Mouse (Mus musculus) MEL-GATA-1-ER (cell line): ENCODE data around the gene Kcnk3.
A peak's percentile ranks its signal among the peaks of the same experiment; 100 is the strongest.

ENCODE experiments used
- DNase-seq: peaks from one replicate; pipeline ENCODE4 v3.0.0-alpha.2; 2012; ENCODE audit warnings: low read depth; ENCODE audit errors: extremely low read depth

Gene Kcnk3

GRCm38 (mm10) chr5:30636994-30637393 lies 49.0 kb downstream of the Kcnk3 start:
- DNase-seq: peak; percentile 28

DNA sequence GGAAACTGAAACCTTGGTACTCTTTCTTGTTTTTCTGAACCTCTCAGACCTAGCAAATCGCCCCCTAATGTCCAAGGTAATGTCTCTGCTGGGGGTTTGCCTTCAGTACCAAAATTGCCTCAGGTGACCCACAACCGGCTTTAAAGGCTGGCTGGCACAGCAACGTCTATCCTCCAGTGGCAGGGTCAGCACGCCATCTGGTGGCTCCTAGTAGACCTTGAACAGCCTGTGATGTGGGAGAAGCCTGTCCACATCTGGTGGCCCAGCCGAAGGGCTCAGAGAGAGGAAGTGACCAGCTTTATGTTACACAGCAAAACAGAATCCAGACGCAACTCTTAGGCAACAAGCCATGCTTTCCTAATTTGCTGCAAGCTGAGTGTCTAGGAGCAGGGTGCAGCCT lies 50.1 kb downstream of the Kcnk3 start:
- DNase-seq: peak; percentile 66

DNA sequence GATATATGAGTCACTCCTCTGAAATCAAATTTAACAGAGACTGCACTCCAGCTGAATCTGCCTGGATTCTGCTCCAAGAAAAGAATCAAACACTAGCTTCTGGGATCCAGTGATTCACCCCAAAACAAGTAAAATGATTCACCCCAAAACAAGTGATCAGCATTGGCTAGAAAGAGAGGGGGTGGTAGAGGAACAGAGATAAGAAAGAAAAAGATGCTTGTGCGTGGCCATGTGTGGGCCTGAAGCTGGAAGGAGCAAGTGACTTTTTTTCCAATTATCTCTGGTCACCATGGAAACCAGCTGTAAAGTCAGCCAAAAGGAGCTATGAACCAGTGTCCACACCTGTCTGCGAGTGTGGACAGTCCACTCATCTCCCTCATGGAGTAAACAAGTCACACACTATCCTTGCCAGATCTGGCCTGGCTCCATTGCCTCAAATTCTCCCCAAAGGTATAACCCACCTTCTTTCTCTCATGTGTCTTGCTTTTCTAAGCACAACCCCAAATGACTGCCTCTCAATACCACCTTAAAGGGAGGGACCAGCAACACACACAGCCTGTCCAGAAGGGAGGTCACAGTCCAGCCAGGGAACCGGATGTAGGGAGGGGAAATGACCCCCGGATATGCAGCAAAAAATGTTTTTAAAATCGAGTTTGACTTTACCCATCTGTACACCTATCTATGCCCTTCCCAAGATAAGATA lies 55.7 kb downstream of the Kcnk3 start:
- DNase-seq: no peak

DNA sequence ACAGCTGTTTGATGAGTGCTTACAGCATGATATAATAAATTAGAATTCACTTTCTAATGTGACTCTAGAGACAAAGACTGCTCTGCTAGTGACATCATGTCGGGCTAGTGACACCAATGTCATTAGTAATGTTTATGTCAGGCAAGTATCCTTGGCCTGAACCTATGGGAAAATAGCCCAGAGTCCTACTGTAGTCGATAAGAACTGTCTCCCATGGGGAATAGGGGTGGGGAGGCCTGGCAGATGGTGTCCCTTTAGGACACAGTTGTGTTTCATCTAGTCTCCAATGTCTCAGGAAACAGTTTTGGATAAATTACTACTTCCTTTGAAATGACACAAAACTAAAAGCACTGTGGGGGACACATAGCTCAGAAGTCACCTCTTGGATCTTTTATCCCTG lies 58.1 kb downstream of the Kcnk3 start:
- no peak for DNase-seq

- DNase-seq: peak; percentile 14
These were observed 59.4 kb downstream of the Kcnk3 start for GRCm38 (mm10) chr5:30647396-30647795.

GRCm38 (mm10) chr5:30647815-30648560 lies 60.0 kb downstream of the Kcnk3 start, which contains the start of gene Slc35f6:
Slc35f6 (plus strand) TSS chr5:30647933.
- peak; percentile 62 for DNase-seq

DNA sequence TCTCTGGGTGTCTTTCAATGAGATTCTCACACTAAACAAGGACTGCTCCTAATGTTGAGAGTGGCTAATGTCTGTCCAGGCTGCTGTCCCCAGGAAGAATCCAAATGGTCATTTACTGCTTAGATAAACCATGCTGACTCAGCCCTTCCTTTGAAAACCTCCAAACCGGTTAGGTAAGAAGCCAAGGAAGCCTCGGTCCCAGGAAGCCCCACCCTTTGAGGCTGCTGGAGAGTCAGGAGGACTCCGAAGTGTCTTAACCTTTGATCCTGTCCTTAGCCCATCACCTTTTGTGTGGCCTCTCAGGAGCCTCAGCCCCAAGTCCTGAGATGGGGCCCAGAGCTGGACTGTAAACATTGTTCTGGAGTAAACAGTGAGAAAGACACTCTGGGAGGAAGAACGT lies 61.6 kb downstream of the Kcnk3 start:
- DNase-seq: no peak

- peak; percentile 58 for DNase-seq
These were observed 62.8 kb downstream of the Kcnk3 start for GRCm38 (mm10) chr5:30650756-30651155.

DNA sequence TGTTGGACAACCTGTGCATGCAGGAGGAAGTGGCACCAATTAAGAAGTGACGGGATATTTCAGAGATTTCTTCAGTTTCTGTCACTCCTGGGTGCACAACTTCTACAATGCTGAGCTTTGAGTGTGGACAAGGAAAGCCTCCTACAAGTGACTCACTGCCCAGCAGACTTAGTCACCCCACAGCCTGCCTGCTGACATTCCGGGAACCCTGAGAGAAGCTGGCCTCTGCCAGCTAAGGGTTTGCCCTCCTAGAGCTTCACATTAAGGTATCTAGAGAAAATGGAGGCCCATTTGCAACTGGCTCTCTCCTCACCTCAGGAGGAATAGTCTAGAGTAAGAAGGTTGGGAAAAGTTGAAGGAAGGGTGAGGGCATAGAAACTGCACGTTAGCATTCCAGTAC lies 63.6 kb downstream of the Kcnk3 start:
- DNase-seq: no peak

DNA sequence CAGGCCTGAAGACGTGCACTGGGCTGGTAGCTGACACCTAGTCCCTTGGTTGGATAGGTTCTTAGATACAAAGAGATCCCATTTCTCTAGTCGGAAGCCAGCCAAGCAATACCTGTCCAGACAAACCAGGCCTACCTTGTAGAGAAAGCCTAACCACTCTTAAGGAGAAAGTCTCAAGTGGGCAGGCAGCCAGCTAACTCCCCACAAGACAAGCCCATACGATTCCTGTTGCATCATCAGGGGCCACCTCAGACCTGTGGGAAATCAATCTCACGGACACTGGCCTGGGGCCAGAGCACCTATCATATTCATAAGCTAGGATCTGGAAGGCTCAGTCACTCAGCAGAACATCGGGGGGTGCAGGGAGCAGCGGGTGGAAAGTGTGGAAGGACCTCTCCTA lies 65.3 kb downstream of the Kcnk3 start:
- no peak for DNase-seq

DNA sequence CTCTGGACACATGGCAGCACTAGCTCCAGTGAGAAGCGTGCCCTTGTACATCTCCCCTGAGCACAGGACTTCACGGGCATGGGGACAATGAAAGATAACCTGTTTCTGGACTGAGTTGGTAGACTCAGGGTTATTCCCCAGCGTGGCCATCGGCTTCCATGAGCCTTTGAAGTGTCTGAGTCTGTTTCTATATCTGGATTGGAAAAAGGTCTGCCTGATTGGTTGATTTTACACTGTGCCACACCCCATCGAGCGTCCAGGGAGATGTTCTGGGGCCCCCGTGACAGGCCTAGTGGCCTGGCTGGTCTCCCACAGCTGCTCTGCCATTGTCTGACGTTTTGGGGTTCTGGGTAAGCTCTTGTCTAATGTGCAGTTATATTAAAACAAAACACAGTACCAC lies 67.1 kb downstream of the Kcnk3 start:
- no peak for DNase-seq

- no peak for DNase-seq
These were observed 67.7 kb downstream of the Kcnk3 start for GRCm38 (mm10) chr5:30655526-30656195.

DNA sequence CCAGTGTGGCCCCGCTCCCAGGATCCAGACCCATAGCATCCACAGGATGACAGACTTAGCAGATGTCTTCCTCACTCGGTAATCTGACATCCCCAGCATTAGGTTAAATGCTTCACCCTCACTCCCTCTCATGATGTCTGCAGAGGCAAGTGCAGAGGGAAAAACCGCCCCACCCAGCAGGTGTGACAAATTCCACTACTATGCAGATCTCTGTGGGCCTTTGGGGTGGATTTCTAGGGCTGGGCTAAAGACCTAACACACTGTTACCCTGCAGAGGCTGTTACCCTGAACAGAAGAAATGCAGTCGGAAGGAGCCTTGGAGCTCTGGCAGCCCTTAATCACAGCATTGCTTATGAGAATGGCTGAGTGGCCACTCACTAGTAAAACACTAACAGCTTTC lies 71.1 kb downstream of the Kcnk3 start:
- no peak for DNase-seq

- DNase-seq: no peak
These were observed 72.3 kb downstream of the Kcnk3 start for GRCm38 (mm10) chr5:30660278-30660677.

DNA sequence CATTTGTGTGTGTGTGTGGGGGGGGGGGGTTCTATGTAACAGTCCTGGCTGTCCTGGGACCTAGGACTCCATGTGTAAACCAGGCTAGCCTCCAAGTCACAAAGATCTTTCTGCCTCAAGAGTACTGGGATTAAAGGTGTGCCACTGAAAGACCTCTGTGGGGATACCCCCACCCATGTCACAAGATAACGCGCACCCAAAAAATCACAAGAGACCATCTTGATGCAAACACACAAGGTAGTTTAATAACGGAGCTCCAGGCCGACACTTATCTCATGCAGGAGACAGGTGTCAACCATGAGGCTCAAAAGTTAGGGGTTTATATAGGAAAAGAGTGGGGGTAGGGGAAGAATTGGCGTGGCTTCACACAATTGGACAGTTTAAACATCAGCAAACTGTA lies 72.8 kb downstream of the Kcnk3 start:
- DNase-seq: no peak

DNA sequence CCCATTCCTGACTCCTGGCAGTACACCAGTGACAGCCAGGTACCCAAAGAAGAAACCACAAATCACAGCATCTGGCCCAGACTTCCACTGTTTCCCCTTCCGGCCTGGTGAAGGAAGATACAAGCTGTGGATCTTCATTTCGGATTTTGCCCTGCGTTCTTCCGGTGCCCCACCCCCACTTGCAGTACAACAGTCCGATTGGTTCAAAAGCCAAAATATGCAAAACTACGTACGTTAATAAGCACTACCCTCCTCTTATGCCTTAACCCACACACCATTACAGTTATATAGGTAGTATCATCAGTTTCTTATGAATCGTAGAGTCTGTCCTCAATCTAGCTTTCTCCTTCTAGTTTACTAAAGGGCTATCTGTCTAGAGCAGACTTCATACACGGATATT lies 77.4 kb downstream of the Kcnk3 start:
- DNase-seq: peak; percentile 74

DNA sequence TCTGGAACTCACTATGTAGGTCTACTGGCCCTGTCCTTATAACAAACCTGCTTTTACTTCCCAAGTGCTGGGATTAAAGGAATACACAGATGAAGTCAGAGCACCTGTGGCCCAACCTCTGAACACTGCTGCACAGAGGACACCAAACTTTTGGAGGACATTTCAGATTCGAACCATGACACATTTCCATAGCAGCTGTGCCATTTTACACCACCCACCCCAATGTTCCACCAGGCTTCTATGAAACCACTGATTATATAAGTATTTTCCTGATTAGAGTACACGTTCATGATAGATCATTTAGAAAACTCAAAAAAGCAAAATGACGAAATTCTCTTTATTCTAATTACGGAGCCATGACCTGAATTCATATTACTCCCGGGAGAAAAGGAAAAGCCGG lies 78.0 kb downstream of the Kcnk3 start:
- no peak for DNase-seq

DNA sequence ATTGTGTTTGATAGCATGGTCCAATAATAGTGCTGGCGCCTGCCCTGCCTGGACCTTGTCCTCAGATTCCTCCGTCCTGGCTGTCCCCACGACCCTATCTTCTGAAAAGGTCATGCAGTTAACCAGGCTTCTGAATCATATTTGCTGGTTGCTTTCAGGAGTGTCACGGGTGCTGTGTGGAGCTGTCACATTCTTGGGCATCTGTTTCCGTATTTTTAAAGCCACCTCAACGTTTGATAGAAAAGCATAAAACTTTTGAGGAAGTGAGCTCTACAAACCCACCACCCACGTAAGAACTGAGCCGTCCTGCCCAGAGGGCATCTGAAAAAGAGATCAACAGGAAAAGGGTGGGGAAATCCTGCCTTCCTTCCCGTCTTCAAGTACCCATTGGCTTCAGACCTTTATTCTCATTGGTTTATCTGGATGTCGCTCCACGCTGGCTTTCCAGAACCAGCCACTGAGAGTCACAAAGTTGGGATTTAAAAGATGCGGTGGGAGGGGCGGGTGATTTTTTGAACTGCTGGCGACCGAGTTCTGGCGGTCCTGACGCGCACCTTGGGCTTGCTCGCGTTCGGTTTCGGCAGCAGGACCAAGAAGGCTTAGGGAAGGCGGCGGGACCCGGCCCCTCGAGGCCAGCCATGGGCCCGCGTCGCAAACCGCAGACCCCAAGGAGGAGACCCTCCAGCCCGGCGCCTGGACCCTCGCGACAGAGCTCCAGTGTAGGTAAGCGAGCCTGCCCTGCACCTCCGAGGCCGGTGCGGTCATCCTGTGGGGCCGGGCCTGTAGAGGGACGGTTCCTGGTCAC lies 78.6 kb downstream of the Kcnk3 start, which contains the start of gene Cenpa:
Gene Cenpa (plus strand): TSS at position 387 of the 805 bp plus-strand sequence.
- DNase-seq: peak; percentile 100

DNA sequence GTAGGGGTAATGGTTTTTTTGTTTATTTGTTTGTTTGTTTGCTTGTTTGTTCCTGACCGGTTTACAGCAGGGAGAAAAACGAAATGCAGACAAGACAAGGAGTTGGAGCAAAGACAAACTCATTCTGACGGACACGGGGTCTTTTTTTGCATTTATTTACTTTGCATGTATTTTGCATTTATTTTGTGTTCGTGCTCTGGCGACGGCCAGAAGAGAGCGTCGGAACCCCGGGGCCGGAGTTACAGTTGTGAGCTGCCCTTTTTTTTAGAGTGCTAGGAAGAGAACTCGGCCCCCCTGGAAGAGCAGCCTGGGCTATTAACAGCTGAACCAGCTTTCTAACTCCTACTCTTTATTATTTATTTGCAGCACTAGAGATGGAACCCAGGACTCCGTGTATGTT lies 79.2 kb downstream of the Kcnk3 start:
- DNase-seq: peak; percentile 31

DNA sequence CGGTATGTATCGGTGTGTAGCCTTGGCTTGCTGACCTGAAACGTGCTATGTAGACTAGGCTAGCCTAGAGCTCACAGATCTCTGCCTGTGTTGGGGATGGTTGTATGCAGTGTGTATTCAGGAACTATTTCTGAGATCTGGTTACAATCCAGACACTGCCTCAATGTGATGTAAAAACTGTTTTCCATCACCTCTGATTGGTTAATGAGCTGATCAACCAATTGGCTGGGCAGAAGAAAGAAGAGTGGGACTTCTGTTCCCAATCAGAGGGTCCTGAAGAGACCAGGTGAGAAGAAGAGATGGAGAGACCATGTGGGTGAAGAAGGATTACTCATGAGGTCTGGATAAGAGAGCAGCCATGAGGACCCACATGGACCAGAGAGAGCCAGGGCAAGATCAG lies 79.7 kb downstream of the Kcnk3 start:
- peak; percentile 77 for DNase-seq
